Mouse (Mus musculus) megakaryocyte-erythroid progenitor cell, adult 5-6 weeks (primary cell): Measurements from ENCODE around the gene Pacs2. TPM values are rescaled to one million over a fixed set of nuclear protein-coding genes. Genes with fewer than 3 reads are reported as not detected.

Source experiments
- ATAC-seq: replicated peaks from 2 replicates; pipeline ENCODE4 v1.8.0; 2016; ENCODE audit warnings: mild to moderate bottlenecking, inconsistent platforms; ENCODE audit not compliant: severe bottlenecking, poor library complexity, low FRiP score, low TSS enrichment
- total RNA-seq, 2 experiments: library from RNA; stranded (forward) in 1 of 2; stranded (reverse) in 1 of 2; fragments of 200-1000, 215-1000 nt in 1 of 2; fragments of >200 nt in 1 of 2; fragmentation: Nextera tagmentation in 1 of 2; gene quantifications; 2 replicates each; pipeline ENCODE4 v1.2.3; 2014 to 2017

The Pacs2 gene
- 31.6 and 33.3 TPM in 2 replicates for total RNA-seq (2014; fragmentation: Nextera tagmentation)
- 9.4 and 10.0 TPM in 2 replicates for total RNA-seq (2017)

DNA sequence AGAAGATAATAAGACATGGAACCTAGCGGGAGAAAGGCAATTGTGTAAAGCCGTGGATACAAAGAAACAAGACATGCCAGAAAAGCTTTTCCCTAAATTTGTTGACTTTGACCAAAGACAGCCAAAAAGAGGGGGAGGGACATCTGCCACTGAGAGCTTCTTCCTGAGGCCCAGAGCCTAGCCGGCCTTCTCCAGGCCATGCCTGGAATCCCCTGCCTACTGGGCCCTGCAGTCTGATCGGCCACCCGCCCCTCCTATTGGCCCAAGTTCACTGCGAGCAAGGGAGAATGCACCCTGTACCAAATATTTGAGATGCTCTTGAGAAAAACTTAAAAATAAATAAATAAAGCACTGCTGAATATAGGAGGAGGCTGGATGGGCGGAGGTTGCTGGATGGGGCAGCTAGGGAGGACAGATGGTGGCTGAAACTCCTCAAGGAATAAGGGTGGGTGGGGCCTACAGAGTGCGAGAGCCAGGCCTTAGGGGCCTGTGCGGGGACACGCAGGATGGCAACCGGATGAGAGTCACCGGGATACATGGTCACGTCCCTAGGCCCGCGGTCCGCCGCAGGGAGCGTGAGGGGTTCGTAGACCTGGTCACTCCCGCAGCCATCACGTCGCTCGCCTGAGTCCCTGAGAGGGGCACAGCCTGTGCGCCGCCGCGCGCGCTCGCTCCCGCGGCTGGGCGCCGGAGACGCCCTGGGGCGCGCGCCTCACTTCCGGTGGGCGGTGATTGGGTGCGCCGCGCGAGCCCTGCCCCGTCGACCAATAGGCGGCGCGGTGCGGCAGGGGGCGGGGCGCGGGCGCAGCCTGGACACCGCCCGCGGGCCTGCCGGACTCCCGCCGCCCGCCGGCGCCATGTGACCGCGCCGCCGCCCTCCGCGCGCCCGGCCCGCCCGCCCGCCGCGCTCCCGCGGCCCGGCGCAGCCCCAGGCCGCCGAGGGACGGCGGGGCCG is at the start of gene Pacs2:
Pacs2 (plus strand) TSS at position 905 of the 955 bp plus-strand sequence.
- peak; percentile 72 for ATAC-seq

- ATAC-seq: no peak
Observed at GRCm38 (mm10) chr12:112965783-112966182, 48.5 kb upstream of the Pacs2 start.

DNA sequence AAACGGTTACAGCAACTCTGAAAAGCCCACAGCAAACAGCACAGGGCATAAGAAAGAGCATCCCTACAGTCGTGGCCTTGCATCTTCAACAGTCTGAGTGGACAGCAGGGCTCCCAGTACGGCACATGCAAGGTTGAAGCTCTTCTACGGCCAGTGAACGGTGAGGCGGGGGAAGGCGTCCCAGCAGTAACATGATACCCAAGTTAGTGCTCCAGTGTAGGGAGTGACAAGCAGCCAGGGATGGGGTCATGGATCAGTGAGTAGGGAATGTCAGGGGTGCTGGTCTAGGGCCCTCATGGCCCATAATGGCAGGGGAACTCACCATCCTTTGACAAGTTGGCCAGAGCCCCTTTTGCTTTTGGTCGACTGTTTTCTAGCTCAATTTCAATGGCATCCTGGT is 45.4 kb upstream of the Pacs2 start:
- ATAC-seq: no peak

DNA sequence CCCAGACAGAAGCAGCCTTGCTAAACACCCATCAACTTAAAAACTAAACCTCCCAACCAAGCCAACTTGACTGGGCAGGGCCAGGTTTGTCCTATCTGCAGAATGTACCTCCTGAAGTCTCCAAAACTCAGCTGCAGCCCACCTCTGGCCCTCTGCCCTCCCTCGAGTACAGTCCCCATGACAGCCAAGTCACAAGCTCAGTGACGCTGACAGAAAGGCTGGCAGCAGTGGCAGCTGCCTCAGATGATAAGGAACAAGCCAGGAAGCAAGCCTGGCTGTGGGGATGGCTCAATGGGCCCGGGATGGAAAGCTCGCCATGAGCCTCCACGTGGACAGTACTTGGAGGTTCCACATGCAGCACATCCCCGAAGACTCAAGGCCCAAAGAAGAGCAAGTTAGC is 44.7 kb upstream of the Pacs2 start:
- ATAC-seq: 0 out of 2 replicates have a peak, but pooled peaks have one; percentile 4

- no peak for ATAC-seq
Observed at GRCm38 (mm10) chr12:112974736-112975135, 39.6 kb upstream of the Pacs2 start.

GRCm38 (mm10) chr12:112976371-112977073 is 37.8 kb upstream of the Pacs2 start, which contains the start of gene Btbd6:
Gene Btbd6 (plus strand): TSS chr12:112976482.
- peak; percentile 82 for ATAC-seq

DNA sequence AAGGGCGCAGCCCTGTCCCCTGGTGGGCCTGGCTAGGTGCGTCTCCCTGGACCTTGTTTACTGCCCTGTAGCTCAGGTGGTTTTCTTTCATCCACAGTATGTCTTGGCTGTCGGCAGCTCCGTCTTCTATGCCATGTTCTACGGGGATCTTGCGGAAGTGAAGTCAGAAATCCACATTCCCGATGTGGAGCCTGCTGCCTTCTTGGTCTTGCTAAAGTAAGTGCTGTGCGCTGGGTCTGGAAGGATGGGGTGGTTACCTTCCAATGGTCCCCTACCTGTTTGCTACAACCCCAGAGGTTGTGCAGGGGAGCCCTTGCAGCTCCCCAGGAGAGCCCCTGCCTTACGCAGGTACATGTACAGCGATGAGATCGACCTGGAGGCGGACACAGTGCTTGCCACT is 37.2 kb upstream of the Pacs2 start:
- ATAC-seq: no peak

- no peak for ATAC-seq
Observed at GRCm38 (mm10) chr12:112982031-112982430, 32.3 kb upstream of the Pacs2 start.

DNA sequence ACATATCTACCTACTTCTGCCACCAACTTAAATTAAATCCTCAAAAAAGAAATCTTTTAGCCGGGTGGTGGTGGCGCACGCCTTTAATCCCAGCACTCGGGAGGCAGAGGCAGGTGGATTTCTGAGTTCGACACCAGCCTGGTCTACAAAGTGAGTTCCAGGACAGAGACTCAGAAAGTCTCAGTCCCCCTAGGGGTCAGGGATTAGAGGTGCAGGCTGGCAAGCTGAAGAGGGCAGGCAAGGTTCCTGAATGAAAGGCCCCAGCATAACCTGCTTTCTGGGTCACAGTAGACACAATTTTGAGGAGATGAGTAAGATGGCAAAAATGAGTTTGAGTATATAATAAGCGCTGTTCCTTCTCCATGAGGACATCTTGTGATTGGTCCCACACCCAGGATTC is 29.0 kb upstream of the Pacs2 start:
- peak; percentile 84 for ATAC-seq

DNA sequence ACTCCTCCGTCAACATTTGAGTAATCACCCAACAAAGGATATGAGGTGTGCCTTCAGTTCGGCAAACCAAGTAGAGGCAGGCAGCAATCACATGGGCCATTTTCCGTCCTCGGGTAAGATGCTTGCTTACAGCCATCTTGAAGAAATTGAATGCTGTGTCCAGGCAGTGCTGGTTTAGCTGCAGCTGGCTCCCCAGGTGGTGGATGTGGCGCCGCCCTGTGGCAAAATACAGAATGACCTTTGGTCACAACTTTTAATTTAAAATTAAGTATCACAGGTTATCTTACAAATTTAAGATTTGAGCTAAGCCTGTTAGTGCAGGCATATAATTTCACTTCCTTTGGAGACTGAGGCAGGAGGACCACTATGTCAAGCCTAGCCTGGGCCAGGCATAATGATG is 26.4 kb upstream of the Pacs2 start:
- no peak for ATAC-seq

DNA sequence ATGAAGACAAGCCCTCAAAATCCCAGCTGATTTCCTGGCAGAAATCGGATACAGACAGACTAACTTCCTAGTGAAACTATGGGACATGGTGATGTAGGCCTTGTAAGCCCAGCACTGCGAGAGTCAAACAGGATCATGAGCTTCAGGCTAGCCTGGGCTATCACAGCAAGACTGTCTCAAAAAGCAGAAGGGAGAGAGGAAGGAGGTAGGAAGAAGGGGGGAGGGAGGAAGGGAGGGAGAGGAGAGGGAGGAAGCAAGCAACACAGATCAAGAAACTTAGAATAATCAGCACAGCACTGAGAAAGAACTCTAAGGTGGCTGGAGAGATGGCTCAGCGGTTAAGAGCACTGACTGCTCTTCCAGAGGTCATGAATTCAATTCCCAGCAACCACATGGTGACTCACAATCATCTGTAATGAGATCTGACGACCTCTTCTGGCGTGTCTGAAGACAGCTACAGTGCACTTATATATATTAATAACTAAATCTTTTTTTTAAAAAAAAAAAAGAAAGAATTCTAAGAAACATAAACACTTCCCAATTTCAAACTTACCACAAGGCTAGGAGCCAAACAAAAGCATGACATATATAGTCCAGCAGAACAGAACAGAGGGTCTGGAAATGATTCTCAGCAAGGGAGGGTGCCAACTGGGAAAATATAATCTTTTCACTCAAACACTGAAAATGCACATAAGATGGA is 23.5 kb upstream of the Pacs2 start:
- ATAC-seq: no peak

DNA sequence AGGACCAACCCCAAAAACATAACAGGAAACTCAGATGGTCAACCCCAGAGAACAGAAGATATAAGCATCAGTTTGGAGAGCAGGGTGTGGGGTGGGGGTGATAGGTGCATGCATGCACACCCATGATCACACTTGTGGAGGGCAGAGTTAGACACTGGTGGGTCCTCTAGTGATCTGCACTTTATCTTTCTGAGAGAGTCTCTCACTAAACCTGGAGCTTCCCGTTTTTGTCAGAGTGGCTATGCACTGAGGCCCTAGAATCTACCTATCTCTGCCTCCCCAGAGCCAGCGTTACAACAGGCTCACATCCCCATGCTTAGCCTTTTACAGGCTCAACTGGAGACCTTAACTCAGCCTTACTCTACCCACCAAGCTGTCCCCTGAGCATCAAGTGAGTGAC is 22.9 kb upstream of the Pacs2 start:
- peak; percentile 35 for ATAC-seq

DNA sequence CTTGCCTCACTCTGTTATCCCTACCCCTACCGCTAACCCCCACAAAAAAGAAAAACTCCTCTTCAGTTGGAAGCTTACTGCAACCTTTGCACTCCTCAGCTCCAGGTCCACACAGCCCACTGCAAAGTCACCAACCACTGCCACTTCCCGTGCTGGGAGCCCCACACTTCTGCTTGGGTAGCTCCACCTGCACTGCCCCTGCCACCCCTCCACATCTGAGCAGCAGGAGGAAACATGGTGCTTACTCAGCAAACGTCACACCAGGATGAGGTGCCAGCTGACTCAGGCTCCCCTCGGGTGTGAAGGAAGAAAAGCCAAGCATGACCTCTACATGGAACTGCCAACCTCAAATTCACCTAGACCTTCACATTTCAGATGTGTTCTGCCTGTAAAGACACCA is 20.2 kb upstream of the Pacs2 start:
- ATAC-seq: no peak

GRCm38 (mm10) chr12:112999569-113000293 is 14.6 kb upstream of the Pacs2 start:
- 0 out of 2 replicates have a peak, but pooled peaks have one; percentile 0 for ATAC-seq

GRCm38 (mm10) chr12:113000294-113001132 is 13.8 kb upstream of the Pacs2 start, which contains the start of gene Brf1:
Gene Brf1 (minus strand): TSS chr12:113000704.
- peak; percentile 90 for ATAC-seq

DNA sequence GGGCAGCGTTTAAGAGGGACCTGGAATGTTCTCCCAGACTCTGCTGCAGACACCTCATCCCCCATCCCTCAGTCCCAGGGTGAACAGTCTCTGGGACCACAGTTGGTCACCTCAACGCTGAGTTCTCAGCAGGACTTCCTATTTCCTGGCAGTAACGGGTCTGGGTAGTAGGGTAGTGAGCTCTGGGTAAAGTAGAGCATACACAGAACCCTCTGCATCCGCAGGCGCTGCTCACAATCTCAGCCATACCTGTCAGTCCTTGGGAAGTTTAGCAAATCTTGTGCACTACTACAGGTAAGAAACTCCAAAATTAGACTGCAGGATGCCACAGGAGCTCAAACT is 13.2 kb upstream of the Pacs2 start:
- peak; percentile 15 for ATAC-seq

DNA sequence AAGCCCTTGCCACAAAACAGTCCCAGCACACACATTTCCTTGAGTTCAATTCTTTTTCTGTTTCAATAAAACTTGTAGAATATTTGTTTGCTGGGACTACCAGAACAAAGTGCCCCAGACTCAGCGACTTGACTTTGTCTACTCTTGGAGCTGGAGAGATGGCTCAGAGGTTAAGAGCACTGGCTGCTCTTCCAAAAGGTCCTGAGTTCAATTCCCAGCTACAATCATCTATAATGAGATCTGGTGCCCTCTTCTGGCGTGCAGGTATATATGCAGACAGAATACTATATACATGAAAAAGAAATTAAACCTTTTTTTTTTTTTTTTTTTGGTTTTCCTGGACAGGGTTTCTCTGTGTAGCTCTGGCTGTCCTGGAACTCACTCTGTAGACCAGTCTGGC is 11.6 kb upstream of the Pacs2 start:
- no peak for ATAC-seq

- ATAC-seq: no peak
Observed at GRCm38 (mm10) chr12:113004011-113004410, 10.3 kb upstream of the Pacs2 start.
